Mouse (Mus musculus): ENCODE measurements around the gene Rnase10. TPM values are rescaled to one million over a fixed set of nuclear protein-coding genes. Genes with fewer than 3 reads are reported as not detected.

Gene Rnase10
- polyA plus RNA-seq, 1 experiment from 2014 or later: not detected

GRCm38 (mm10) chr14:50981207-50981606 lies 26.3 kb upstream of the Rnase10 start:
- Histone ChIP-seq H3K36me3 (replicated peaks; ENCODE audit: insufficient read depth, low read length) (no peaks in the 10 kb centered on the region), H3K4me2 (ENCODE audit: low read depth, low read length) (no peak overlapping the region), H3K27me3 (ENCODE audit: insufficient read depth, low read length) (no peaks in the 10 kb centered on the region), H3K4me3 (ENCODE audit: low read depth, low read length) (no peak overlapping the region), H3K9me3 (ENCODE audit: low read length) (peaks cover 2% of the 10 kb centered on the region; the same call in 1 of the 2 replicates), H3K4me1 (ENCODE audit: insufficient read depth) (peaks cover 14% of the 10 kb centered on the region), H3K9ac (replicated peaks) (no peak overlapping the region), H3K27ac (ENCODE audit: low read depth) (peak overlapping the region; percentile 29; the same call in 1 of the 2 replicates)
- WGBS (ENCODE audit: insufficient replicate concordance): 8% methylated on average over 2 of the region's 2 CpGs
- TF ChIP-seq CTCF (IDR thresholded peaks at IDR 0.05; ENCODE audit: low read depth): no peak
- no peak for DNase-seq
- ATAC-seq: peak; percentile 61

DNA sequence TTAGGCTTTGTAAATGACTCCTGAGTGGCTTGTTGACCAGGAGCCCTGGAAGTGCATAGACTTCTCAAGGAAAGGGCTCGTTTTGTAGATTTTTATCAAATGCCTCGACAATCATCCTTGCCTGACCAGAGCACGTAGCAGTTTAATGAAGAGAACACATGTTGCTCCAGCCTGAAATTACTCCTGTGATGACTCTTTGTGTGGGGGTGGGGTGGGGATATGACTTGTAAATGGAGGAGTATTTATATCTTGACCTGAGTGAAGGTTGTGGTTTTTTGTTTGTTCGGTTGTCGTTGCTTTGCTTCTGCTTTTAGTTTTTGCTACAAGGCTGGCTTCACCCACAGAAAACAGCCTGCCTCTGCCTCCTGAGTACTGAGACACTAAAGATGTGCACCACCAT lies 25.7 kb upstream of the Rnase10 start:
- H3K27me3 ChIP-seq (ENCODE audit: insufficient read depth, low read length): no peaks in the 10 kb centered on the region
- ATAC-seq: no peak
- no peaks in the 10 kb centered on the region for H3K36me3 ChIP-seq (replicated peaks; ENCODE audit: insufficient read depth, low read length)
- 0 out of 2 replicates have a peak overlapping the region, but pooled peaks have one; percentile 29 for H3K27ac ChIP-seq (ENCODE audit: low read depth)
- H3K4me1 ChIP-seq (ENCODE audit: insufficient read depth): peaks cover 12% of the 10 kb centered on the region
- TF ChIP-seq EP300 (IDR thresholded peaks at IDR 0.05; ENCODE audit: low read depth) (no peak), CTCF (IDR thresholded peaks at IDR 0.05; ENCODE audit: low read depth) (no peak)
- peaks cover 2% of the 10 kb centered on the region; the same call in 1 of the 2 replicates for H3K9me3 ChIP-seq (ENCODE audit: low read length)
- WGBS (ENCODE audit: insufficient replicate concordance): 35% methylated on average over 5 of the region's 5 CpGs
- no peak for DNase-seq
- no peak overlapping the region for H3K4me2 ChIP-seq (ENCODE audit: low read depth, low read length)
- no peak overlapping the region for H3K9ac ChIP-seq (replicated peaks)
- no peak overlapping the region for H3K4me3 ChIP-seq (ENCODE audit: low read depth, low read length)

DNA sequence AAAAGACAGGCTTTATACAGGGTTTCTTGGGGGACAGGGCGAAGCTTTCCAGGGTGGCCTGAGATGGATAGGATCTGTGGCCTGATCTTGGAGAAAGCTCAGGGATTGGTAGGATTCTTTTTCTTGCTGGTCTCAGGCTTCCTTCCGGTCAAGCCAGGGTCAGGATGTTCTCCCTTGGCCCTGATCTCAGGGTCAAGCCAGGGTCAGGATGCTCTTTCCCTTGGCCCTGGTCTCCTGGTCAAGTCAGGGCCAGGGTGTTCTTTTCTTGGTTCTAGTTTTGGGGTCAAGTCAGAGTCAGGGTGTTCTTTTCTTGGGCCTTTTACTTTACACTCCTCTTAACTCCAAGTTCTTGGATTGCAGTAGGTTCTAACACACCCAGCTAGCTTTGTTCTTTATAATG lies 19.9 kb upstream of the Rnase10 start:
- DNase-seq: no peak
- peak; percentile 33 for ATAC-seq
- Histone ChIP-seq H3K9me3 (ENCODE audit: low read length) (peaks cover 2% of the 10 kb centered on the region; the same call in 1 of the 2 replicates), H3K36me3 (replicated peaks; ENCODE audit: insufficient read depth, low read length) (no peaks in the 10 kb centered on the region), H3K4me2 (ENCODE audit: low read depth, low read length) (no peak overlapping the region), H3K27me3 (ENCODE audit: insufficient read depth, low read length) (no peaks in the 10 kb centered on the region), H3K9ac (replicated peaks) (no peak overlapping the region), H3K27ac (ENCODE audit: low read depth) (no peak overlapping the region), H3K4me3 (ENCODE audit: low read depth, low read length) (no peak overlapping the region), H3K4me1 (ENCODE audit: insufficient read depth) (peaks cover 5% of the 10 kb centered on the region; the same call in 1 of the 2 replicates)
- WGBS (ENCODE audit: insufficient replicate concordance): 76% methylated on average over 2 of the region's 2 CpGs
- TF ChIP-seq CTCF (IDR thresholded peaks at IDR 0.05; ENCODE audit: low read depth): no peak
- TF ChIP-seq EP300 (IDR thresholded peaks at IDR 0.05; ENCODE audit: low read depth): peak; percentile 51; the same call in 1 of the 2 replicates

DNA sequence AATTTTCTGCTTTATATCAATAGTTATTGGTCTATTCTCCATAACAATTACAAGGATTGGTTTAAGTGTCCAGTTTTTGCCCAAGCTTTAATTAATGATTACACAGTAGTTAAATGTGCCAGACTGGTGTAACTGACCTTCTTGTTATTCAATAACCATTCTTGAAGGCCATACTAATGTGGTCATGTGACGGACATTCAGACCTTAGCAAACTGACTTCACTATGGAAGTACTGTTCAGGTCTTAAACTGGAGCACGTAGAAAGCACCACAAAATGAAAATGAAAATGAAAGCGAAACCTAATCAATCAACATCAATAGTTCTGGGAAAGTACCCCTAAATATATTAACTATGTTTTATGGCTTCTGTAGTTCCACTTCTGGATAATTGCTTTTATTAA lies 16.5 kb upstream of the Rnase10 start:
- Histone ChIP-seq H3K27ac (ENCODE audit: low read depth) (0 out of 2 replicates have a peak overlapping the region, but pooled peaks have one; percentile 29), H3K4me1 (ENCODE audit: insufficient read depth) (peaks cover 5% of the 10 kb centered on the region), H3K9ac (replicated peaks) (no peak overlapping the region), H3K27me3 (ENCODE audit: insufficient read depth, low read length) (no peaks in the 10 kb centered on the region), H3K9me3 (ENCODE audit: low read length) (no peaks in the 10 kb centered on the region), H3K4me3 (ENCODE audit: low read depth, low read length) (no peak overlapping the region), H3K4me2 (ENCODE audit: low read depth, low read length) (peak overlapping the region; percentile 7), H3K36me3 (replicated peaks; ENCODE audit: insufficient read depth, low read length) (no peaks in the 10 kb centered on the region)
- peak; percentile 73 for ATAC-seq
- WGBS (ENCODE audit: insufficient replicate concordance): 62% methylated on average over 3 of the region's 3 CpGs
- no peak for DNase-seq
- TF ChIP-seq CTCF (IDR thresholded peaks at IDR 0.05; ENCODE audit: low read depth): no peak
- TF ChIP-seq EP300 (IDR thresholded peaks at IDR 0.05; ENCODE audit: low read depth): no peak

DNA sequence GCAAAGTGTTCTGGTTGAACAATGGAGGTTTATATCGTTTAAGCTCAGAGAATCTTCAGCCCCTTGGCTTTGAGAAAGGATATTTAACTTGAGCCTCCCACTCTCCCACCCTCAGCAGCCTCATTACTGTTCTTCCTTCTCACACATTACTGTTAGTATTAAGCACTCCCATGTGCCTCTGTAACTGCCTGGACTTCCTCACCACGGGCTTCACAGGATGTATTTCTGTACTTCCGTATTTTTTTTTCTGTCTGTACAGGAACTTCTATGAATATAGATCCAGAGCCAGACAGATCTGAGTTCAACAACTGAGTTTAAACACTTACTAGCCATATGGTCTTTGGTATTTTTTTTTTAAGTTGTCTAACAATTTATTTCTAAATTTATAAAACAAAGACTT lies 10.5 kb upstream of the Rnase10 start:
- Histone ChIP-seq H3K27me3 (ENCODE audit: insufficient read depth, low read length) (no peaks in the 10 kb centered on the region), H3K4me2 (ENCODE audit: low read depth, low read length) (no peak overlapping the region), H3K9me3 (ENCODE audit: low read length) (no peaks in the 10 kb centered on the region), H3K4me1 (ENCODE audit: insufficient read depth) (peaks cover 14% of the 10 kb centered on the region), H3K4me3 (ENCODE audit: low read depth, low read length) (no peak overlapping the region), H3K27ac (ENCODE audit: low read depth) (peak overlapping the region; percentile 50), H3K36me3 (replicated peaks; ENCODE audit: insufficient read depth, low read length) (no peaks in the 10 kb centered on the region), H3K9ac (replicated peaks) (no peak overlapping the region)
- 30% methylated on average over 3 of the region's 3 CpGs for WGBS (ENCODE audit: insufficient replicate concordance)
- DNase-seq: no peak
- ATAC-seq: no peak
- TF ChIP-seq CTCF (IDR thresholded peaks at IDR 0.05; ENCODE audit: low read depth) (no peak), EP300 (IDR thresholded peaks at IDR 0.05; ENCODE audit: low read depth) (no peak)

DNA sequence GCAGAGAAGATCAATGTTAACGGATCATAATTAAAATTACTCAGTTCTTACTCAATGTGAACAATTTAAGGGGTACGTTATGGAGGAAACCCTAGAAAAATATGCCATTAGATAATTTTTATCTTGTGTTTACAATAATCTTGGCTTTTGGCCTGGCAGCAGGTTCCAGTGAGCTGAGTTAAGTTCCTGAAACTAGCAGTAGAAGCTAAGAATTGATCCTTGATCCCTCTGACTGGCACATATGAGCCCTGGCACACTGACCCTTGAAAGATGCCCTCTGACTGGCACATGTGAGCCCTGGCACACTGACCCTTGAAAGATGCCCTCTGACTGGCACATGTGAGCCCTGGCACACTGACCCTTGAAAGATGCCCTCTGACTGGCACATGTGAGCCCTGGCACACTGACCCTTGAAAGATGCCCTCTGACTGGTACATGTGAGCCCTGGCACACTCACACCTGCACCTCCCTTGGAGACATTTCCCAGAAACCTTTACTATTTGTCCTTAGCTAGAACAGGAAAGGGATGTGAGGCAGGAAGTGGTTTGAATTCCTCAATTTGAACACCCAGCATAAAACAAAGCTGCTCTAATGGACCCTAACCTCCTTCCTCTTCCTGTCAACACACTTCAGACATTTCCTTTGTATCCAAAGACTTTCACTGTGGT lies 9.4 kb upstream of the Rnase10 start:
- DNase-seq (no peak), ATAC-seq (peak; percentile 50; the same call in 1 of the 2 replicates)
- 41% methylated on average over 2 of the region's 2 CpGs for WGBS (ENCODE audit: insufficient replicate concordance)

More for the DNA sequence above, 9.4 kb upstream of the Rnase10 start:
- H3K36me3 ChIP-seq (replicated peaks; ENCODE audit: insufficient read depth, low read length): no peaks in the 10 kb centered on the region
- H3K4me3 ChIP-seq (ENCODE audit: low read depth, low read length): no peak overlapping the region
- H3K27me3 ChIP-seq (ENCODE audit: insufficient read depth, low read length): no peaks in the 10 kb centered on the region
- peak overlapping the region; percentile 50; the same call in 1 of the 2 replicates for H3K27ac ChIP-seq (ENCODE audit: low read depth)
- no peak overlapping the region for H3K9ac ChIP-seq (replicated peaks)
- TF ChIP-seq CTCF (IDR thresholded peaks at IDR 0.05; ENCODE audit: low read depth) (no peak), EP300 (IDR thresholded peaks at IDR 0.05; ENCODE audit: low read depth) (0 out of 2 replicates have a peak, but pooled peaks have one; percentile 17)
- no peaks in the 10 kb centered on the region for H3K9me3 ChIP-seq (ENCODE audit: low read length)
- H3K4me1 ChIP-seq (ENCODE audit: insufficient read depth): peaks cover 14% of the 10 kb centered on the region
- no peak overlapping the region for H3K4me2 ChIP-seq (ENCODE audit: low read depth, low read length)

All from liver, postnatal 0 days (tissue).